Mouse (Mus musculus): ENCODE data around the gene Anks1.

Anks1 gene

GRCm38 (mm10) chr17:28021911-28022310 is 112.8 kb downstream of the Anks1 start:
- no peak for DNase-seq (ENCODE audit: low spot score)

- DNase-seq (ENCODE audit: low spot score), result no peak
Measured at GRCm38 (mm10) chr17:28022854-28023655, 113.9 kb downstream of the Anks1 start.

- no peak for DNase-seq (ENCODE audit: low spot score)
Measured at GRCm38 (mm10) chr17:28025541-28025961, 116.4 kb downstream of the Anks1 start.

GRCm38 (mm10) chr17:28026111-28026872 is 117.2 kb downstream of the Anks1 start:
- no peak for DNase-seq (ENCODE audit: low spot score)

- no peak for DNase-seq (ENCODE audit: low spot score)
Measured at GRCm38 (mm10) chr17:28027197-28027596, 118.1 kb downstream of the Anks1 start.

- no peak for DNase-seq (ENCODE audit: low spot score)
Measured at GRCm38 (mm10) chr17:28028236-28028635, 119.1 kb downstream of the Anks1 start.

- DNase-seq (ENCODE audit: low spot score), result no peak
Measured at GRCm38 (mm10) chr17:28029308-28029707, 120.2 kb downstream of the Anks1 start.

GRCm38 (mm10) chr17:28030446-28030845 is 121.3 kb downstream of the Anks1 start:
- DNase-seq (ENCODE audit: low spot score), result no peak

- no peak for DNase-seq (ENCODE audit: low spot score)
Measured at GRCm38 (mm10) chr17:28031281-28031941, 122.3 kb downstream of the Anks1 start.

GRCm38 (mm10) chr17:28032219-28032618 is 123.1 kb downstream of the Anks1 start:
- no peak for DNase-seq (ENCODE audit: low spot score)

GRCm38 (mm10) chr17:28033046-28033580 is 124.0 kb downstream of the Anks1 start:
- no peak for DNase-seq (ENCODE audit: low spot score)

GRCm38 (mm10) chr17:28034986-28035385 is 125.9 kb downstream of the Anks1 start:
- DNase-seq (ENCODE audit: low spot score), result no peak

- no peak for DNase-seq (ENCODE audit: low spot score)
Measured at GRCm38 (mm10) chr17:28036813-28037756, 128.0 kb downstream of the Anks1 start.

- no peak for DNase-seq (ENCODE audit: low spot score)
Measured at GRCm38 (mm10) chr17:28040620-28041019, 131.5 kb downstream of the Anks1 start.

- no peak for DNase-seq (ENCODE audit: low spot score)
Measured at GRCm38 (mm10) chr17:28041298-28041697, 132.2 kb downstream of the Anks1 start.

GRCm38 (mm10) chr17:28042299-28042771 is 133.2 kb downstream of the Anks1 start:
- DNase-seq (ENCODE audit: low spot score), result no peak

- DNase-seq (ENCODE audit: low spot score), result no peak
Measured at GRCm38 (mm10) chr17:28047017-28047416, 137.9 kb downstream of the Anks1 start.

GRCm38 (mm10) chr17:28047520-28047919 is 138.4 kb downstream of the Anks1 start:
- no peak for DNase-seq (ENCODE audit: low spot score)

- DNase-seq (ENCODE audit: low spot score), result no peak
Measured at GRCm38 (mm10) chr17:28048425-28048824, 139.3 kb downstream of the Anks1 start.

GRCm38 (mm10) chr17:28050210-28050609 is 141.1 kb downstream of the Anks1 start:
- no peak for DNase-seq (ENCODE audit: low spot score)

- no peak for DNase-seq (ENCODE audit: low spot score)
Measured at GRCm38 (mm10) chr17:28052293-28052863, 143.3 kb downstream of the Anks1 start.

Data from c-Kit-positive CD71-positive TER-119-positive erythroid progenitor cells, embryonic 14.5 days (primary cell).